Mouse (Mus musculus) lung, postnatal 0 days (tissue): Measurements from ENCODE around the gene H2-Q10.

Experiments
- CTCF ChIP-seq: IDR thresholded peaks from 2 replicates; pipeline ENCODE4 v1.5.1; 2016; ENCODE audit warnings: antibody characterized with exemption, mild to moderate bottlenecking
- EP300 ChIP-seq: IDR thresholded peaks from 2 replicates; pipeline ENCODE4 v1.6.1; 2016; ENCODE audit warnings: antibody characterized with exemption, mild to moderate bottlenecking, control low read depth

DNA sequence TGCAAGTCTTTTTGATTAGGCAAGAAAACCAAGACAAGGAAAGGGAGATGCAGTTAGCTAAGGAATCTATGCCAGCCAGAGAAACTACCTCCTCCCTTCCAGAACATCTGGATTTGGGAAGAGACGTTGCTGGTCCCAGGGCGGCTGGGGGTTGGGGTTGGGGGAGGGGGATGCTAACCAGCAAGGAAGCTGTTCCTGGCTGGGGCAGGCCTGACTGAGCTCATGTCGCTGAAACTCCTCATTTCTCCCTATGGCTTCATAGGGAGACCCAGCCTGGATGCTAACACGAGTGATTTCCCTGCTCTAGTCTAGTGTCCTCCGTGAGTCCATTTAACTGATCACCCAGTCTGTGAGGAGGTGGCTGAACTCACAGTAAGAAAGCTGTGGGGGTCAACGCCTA, 32.3 kb downstream of the H2-Q10 start:
- TF ChIP-seq CTCF: no peak
- TF ChIP-seq EP300: no peak
